Mouse (Mus musculus): ENCODE measurements around the gene Myl4. TPM values are rescaled to one million over a fixed set of nuclear protein-coding genes. Genes with fewer than 3 reads are reported as not detected.

Gene Myl4
- total and polyA plus RNA-seq, 3 experiments = 484 to 1,288 (median 619) TPM

DNA sequence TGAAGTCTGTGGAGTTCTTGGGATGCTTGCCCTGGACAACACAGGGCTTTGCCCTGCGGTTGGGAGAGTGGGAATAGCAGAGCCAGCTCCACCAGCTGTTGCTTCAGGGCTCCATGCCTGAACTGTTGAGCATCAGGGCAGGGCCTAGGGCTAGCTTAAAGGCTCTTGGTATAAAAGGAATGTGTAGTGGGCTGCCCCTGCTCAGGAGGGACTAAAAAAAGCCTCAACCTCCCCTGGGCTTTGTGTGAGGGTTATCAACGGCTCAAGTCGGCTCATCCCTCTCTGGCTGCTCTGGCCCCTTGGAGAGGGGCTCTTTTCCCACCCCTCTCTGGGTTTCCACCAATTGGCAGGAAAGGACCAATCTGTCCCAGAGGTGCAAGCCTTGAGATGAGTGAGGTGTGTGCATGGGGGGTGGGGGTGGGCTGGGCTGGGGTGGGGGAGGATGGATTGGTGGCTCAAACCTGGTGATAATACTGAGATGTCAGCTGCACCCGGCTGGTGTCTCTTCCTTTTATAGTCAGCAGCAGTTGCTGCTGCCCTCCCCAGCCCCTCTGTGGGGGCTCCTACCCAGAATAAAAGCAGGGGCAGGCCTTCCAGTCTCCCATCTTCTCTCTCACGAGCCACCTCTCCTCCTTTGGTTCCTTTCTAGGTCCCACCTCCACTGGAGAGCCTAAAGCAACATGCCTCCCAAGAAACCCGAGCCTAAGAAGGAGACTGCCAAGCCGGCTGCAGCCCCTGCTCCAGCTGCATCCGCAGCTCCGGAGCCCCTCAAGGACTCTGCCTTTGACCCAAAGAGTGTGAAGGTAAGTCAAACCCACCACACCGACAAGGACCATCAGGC lies 26.5 kb downstream of the Myl4 start:
- no peak for TF ChIP-seq POLR2A (IDR thresholded peaks at IDR 0.05; ENCODE audit: insufficient read depth, low read depth, low read length)
- TF ChIP-seq EP300 (IDR thresholded peaks at IDR 0.05; ENCODE audit: insufficient read depth, low read depth, low read length) = no peak
- TF ChIP-seq CTCF (IDR thresholded peaks at IDR 0.05) = no peak
- H3K79me2 ChIP-seq (replicated peaks; ENCODE audit: control insufficient read depth, insufficient read depth, low read length) = no peaks in the 10 kb centered on the region
- H3K9ac ChIP-seq (ENCODE audit: low read depth, low read length) = no peak overlapping the region
- no peaks in the 10 kb centered on the region for H3K27me3 ChIP-seq (ENCODE audit: control insufficient read depth, insufficient read depth, low read length)
- peak overlapping the region; percentile 45; the same call in 1 of the 2 replicates for H3K27ac ChIP-seq
- WGBS = 65% methylated on average over 10 of the region's 10 CpGs
- DNase-seq = no peak
- H3K4me1 ChIP-seq (ENCODE audit: control insufficient read depth, insufficient read depth, low read length) = peaks cover 3% of the 10 kb centered on the region
- intact Hi-C loops (cut with DNase I) = no loop called here
- no peak overlapping the region for H3K4me3 ChIP-seq
- H3K36me3 ChIP-seq (ENCODE audit: control insufficient read depth, insufficient read depth, low read length) = no peaks in the 10 kb centered on the region

DNA sequence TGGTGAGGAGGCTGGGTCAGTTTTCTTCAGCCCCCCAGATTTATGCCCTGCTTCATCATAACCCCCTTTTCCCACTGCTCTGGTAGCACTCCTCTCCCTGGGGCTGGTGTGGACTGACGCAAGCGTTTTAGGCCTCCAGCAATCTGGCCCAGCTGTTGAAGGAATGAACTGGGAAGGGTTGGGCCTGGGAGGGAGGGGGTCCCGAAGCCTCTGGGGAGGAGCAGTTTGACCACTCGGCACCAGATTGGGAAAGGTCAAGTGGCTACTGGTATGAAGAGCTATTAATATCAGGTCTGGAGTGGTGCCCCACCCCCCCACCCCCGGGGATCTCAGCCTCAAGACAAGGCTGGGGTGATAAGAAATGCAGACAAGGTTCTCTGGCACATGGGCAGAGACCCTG lies 27.6 kb downstream of the Myl4 start:
- Histone ChIP-seq H3K27me3 (ENCODE audit: control insufficient read depth, insufficient read depth, low read length) (no peaks in the 10 kb centered on the region), H3K79me2 (replicated peaks; ENCODE audit: control insufficient read depth, insufficient read depth, low read length) (no peaks in the 10 kb centered on the region), H3K4me1 (ENCODE audit: control insufficient read depth, insufficient read depth, low read length) (peaks cover 5% of the 10 kb centered on the region), H3K4me3 (no peak overlapping the region), H3K36me3 (ENCODE audit: control insufficient read depth, insufficient read depth, low read length) (no peaks in the 10 kb centered on the region), H3K27ac (peak overlapping the region; percentile 45; the same call in 1 of the 2 replicates), H3K9ac (ENCODE audit: low read depth, low read length) (no peak overlapping the region)
- 35% methylated on average over 5 of the region's 5 CpGs for WGBS
- TF ChIP-seq POLR2A (IDR thresholded peaks at IDR 0.05; ENCODE audit: insufficient read depth, low read depth, low read length) (no peak), CTCF (IDR thresholded peaks at IDR 0.05) (no peak), EP300 (IDR thresholded peaks at IDR 0.05; ENCODE audit: insufficient read depth, low read depth, low read length) (no peak)
- no peak for DNase-seq
- intact Hi-C loops (cut with DNase I) = no loop called here

DNA sequence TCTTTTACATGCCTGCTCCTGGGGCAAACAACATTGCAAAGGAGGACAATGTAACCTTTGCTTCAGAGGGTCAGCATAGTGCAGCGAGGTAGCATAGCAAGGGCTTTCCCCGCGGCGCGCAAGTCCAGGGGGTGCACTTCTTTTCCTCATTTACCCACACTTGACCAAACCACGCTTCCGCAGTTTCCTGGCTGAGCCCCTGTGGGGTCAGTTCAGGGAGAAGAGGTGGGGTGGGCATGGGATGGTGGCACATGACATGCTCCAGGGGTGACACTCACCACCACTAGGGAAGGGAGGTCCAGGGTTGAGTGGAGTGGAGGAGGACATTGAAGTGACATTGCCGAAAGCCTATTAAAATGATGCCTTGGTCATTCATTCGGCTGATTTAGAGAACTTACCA lies 28.6 kb downstream of the Myl4 start:
- no peak overlapping the region for H3K9ac ChIP-seq (ENCODE audit: low read depth, low read length)
- peaks cover 5% of the 10 kb centered on the region for H3K4me1 ChIP-seq (ENCODE audit: control insufficient read depth, insufficient read depth, low read length)

DNA sequence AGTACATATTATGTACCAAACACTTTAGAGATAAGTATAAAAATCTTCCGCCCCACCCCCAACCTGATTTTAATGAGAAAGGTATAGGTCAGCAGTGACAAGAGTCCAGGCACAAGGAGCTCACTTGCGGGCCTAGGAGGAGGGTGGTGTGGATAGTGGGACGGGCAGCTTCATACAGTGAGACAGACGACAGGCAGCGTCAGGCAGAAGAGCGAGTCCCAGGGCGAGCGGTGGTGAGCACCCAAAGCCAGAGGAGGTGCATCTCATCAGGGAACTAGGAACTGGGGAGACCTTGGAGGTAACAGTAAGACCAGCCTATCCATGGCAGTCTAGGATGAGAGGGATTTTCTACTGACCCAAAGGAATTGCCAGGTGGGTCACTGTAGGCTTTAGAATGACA lies 29.1 kb downstream of the Myl4 start:
- DNase-seq = no peak
- 93% methylated on average over 8 of the region's 8 CpGs for WGBS
- Histone ChIP-seq H3K9ac (ENCODE audit: low read depth, low read length) (no peak overlapping the region), H3K27me3 (ENCODE audit: control insufficient read depth, insufficient read depth, low read length) (no peaks in the 10 kb centered on the region), H3K4me3 (no peak overlapping the region), H3K4me1 (ENCODE audit: control insufficient read depth, insufficient read depth, low read length) (peaks cover 5% of the 10 kb centered on the region), H3K27ac (no peak overlapping the region), H3K79me2 (replicated peaks; ENCODE audit: control insufficient read depth, insufficient read depth, low read length) (no peaks in the 10 kb centered on the region), H3K36me3 (ENCODE audit: control insufficient read depth, insufficient read depth, low read length) (no peaks in the 10 kb centered on the region)
- TF ChIP-seq CTCF (IDR thresholded peaks at IDR 0.05) = no peak
- no peak for TF ChIP-seq POLR2A (IDR thresholded peaks at IDR 0.05; ENCODE audit: insufficient read depth, low read depth, low read length)
- TF ChIP-seq EP300 (IDR thresholded peaks at IDR 0.05; ENCODE audit: insufficient read depth, low read depth, low read length) = no peak
- intact Hi-C loops (cut with DNase I) = no loop called here

More for the DNA sequence above, 28.6 kb downstream of the Myl4 start:
- no peaks in the 10 kb centered on the region for H3K36me3 ChIP-seq (ENCODE audit: control insufficient read depth, insufficient read depth, low read length)
- TF ChIP-seq CTCF (IDR thresholded peaks at IDR 0.05) (no peak), EP300 (IDR thresholded peaks at IDR 0.05; ENCODE audit: insufficient read depth, low read depth, low read length) (no peak), POLR2A (IDR thresholded peaks at IDR 0.05; ENCODE audit: insufficient read depth, low read depth, low read length) (no peak)
- no peak overlapping the region for H3K27ac ChIP-seq
- WGBS = 82% methylated on average over 9 of the region's 9 CpGs
- H3K79me2 ChIP-seq (replicated peaks; ENCODE audit: control insufficient read depth, insufficient read depth, low read length) = no peaks in the 10 kb centered on the region
- no peak for DNase-seq
- intact Hi-C loops (cut with DNase I) = no loop called here
- no peaks in the 10 kb centered on the region for H3K27me3 ChIP-seq (ENCODE audit: control insufficient read depth, insufficient read depth, low read length)
- H3K4me3 ChIP-seq = no peak overlapping the region

DNA sequence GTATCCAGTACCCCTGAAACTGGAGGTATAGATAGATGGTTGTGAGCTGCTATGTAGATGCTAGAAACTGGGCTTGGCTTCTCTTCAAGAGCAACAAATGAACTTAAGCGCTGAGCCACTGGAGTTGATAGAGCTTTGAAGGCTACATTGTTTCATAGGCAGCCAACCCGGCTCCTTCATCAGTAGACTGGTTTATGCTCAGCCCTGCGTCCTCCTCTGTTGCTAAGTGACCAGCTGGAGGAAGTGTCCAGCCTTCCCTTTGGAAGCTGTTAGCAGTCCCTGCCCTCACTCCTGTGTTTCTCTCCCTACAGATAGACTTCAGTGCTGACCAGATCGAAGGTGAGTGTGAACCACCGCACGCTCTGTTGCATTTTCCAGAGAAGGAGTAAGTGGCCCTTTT lies 29.6 kb downstream of the Myl4 start:
- Histone ChIP-seq H3K27ac (no peak overlapping the region), H3K4me3 (no peak overlapping the region), H3K36me3 (ENCODE audit: control insufficient read depth, insufficient read depth, low read length) (no peaks in the 10 kb centered on the region), H3K79me2 (replicated peaks; ENCODE audit: control insufficient read depth, insufficient read depth, low read length) (no peaks in the 10 kb centered on the region), H3K27me3 (ENCODE audit: control insufficient read depth, insufficient read depth, low read length) (no peaks in the 10 kb centered on the region), H3K9ac (ENCODE audit: low read depth, low read length) (no peak overlapping the region), H3K4me1 (ENCODE audit: control insufficient read depth, insufficient read depth, low read length) (peaks cover 5% of the 10 kb centered on the region)
- WGBS = 39% methylated on average over 6 of the region's 6 CpGs
- no peak for DNase-seq
- intact Hi-C loops (cut with DNase I) = no loop called here
- TF ChIP-seq CTCF (IDR thresholded peaks at IDR 0.05) (no peak), EP300 (IDR thresholded peaks at IDR 0.05; ENCODE audit: insufficient read depth, low read depth, low read length) (no peak), POLR2A (IDR thresholded peaks at IDR 0.05; ENCODE audit: insufficient read depth, low read depth, low read length) (no peak)

DNA sequence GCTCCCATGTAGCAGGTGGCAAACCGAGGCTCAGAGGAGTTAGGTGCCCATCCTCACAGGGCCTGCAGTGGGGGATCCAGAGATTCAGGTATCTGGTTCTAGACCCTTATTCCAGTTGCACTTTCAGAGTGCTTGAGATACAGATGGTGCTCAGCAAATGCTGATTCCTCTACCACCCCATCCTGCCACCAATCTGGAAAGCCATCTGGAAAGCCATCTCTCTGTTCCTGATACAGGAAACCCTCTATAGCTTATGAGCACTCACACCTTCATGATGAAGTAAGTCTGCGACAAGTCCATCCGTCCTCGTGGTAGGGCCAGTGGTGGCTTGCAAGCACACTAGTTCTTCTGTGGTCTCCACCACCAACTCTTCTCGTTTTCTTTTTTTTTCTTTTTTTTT lies 30.1 kb downstream of the Myl4 start:
- no peak for DNase-seq
- intact Hi-C loops (cut with DNase I) = no loop called here
- Histone ChIP-seq H3K27me3 (ENCODE audit: control insufficient read depth, insufficient read depth, low read length) (no peaks in the 10 kb centered on the region), H3K9ac (ENCODE audit: low read depth, low read length) (no peak overlapping the region), H3K4me3 (no peak overlapping the region), H3K27ac (no peak overlapping the region), H3K79me2 (replicated peaks; ENCODE audit: control insufficient read depth, insufficient read depth, low read length) (no peaks in the 10 kb centered on the region), H3K4me1 (ENCODE audit: control insufficient read depth, insufficient read depth, low read length) (peaks cover 5% of the 10 kb centered on the region), H3K36me3 (ENCODE audit: control insufficient read depth, insufficient read depth, low read length) (no peaks in the 10 kb centered on the region)
- TF ChIP-seq EP300 (IDR thresholded peaks at IDR 0.05; ENCODE audit: insufficient read depth, low read depth, low read length) = no peak
- no peak for TF ChIP-seq POLR2A (IDR thresholded peaks at IDR 0.05; ENCODE audit: insufficient read depth, low read depth, low read length)
- 83% methylated on average over 5 of the region's 5 CpGs for WGBS
